Mouse (Mus musculus) adrenal gland, postnatal 4 days (tissue): ENCODE measurements around the gene Sptan1. TPM values are rescaled to one million over a fixed set of nuclear protein-coding genes. Genes with fewer than 3 reads are reported as not detected.

ENCODE experiments used
- DNase-seq, 2 experiments: peaks; one replicate each; pipeline ENCODE4 v3.0.0; 2021 to 2022; ENCODE audit warnings: low spot score in 2 of 2, mixed read lengths in 2 of 2
- microRNA-seq: library from miRNA; unstranded; fragments of <30 nt; microRNA quantifications from one replicate; pipeline ENCODE4 v1.2.0, GENCODE M21; 2021
- total RNA-seq, 2 experiments: library from RNA; stranded (reverse); gene quantifications; 2 replicates each; pipeline ENCODE4 v1.2.3; 2021

The Sptan1 gene
- total RNA-seq, 2 experiments from 2014 or later = 230 to 284 TPM

DNA sequence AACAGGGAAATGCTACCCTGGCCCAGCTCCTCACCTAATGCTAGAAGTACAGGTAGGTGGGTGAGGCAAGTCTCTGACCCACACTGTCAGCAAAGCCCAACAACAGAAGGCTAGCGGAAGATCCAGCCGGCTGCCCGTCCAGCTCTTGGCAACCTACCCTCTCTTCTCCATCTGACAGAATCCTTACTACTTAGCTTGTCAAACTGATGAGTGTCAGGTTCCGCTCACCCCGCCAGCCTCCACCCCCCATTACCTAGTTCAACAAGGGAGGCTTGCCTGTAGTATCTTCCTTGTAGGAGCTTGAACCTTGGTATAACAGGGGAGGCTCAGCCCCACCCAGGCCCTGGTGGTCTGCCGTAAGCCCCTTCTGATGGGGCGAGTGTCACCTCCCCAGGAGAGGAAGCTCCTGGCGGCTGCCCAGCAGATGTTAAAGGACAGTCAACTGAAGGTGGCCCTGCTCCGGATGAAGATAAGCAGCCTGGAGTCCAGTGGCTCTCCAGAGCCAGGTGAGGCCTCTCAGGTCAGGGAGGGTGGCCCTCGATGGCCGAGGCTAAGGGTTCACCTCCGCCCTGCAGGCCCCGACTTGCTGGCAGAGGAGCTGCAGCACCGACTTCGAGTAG, 114.9 kb downstream of the Sptan1 start:
- DNase-seq = no peak

Small RNA genes lying within 50 kb of the gene (microRNA-seq; reads per million reads assigned to microRNA genes)
- gene Mir6997 = not detected

Other genes with a start within 250 kb of the Sptan1 start
- 1 to 10 TPM in 1 of 2 experiments, not detected in 1; 1.8 TPM for gene Gm13420, start 213.9 kb upstream of the Sptan1 start, total RNA-seq
- gene Gm13547, start 206.2 kb upstream of the Sptan1 start, total RNA-seq = not detected
- 10 to 100 TPM; 20.3 to 22.5 TPM for gene Coq4, start 178.1 kb upstream of the Sptan1 start, total RNA-seq
- gene Trub2, start 177.1 kb upstream of the Sptan1 start, total RNA-seq = 10 to 100 TPM; 56.8 to 57.3 TPM
- gene Slc27a4, start 162.9 kb upstream of the Sptan1 start, total RNA-seq = 10 to 100 TPM; 31.0 to 34.0 TPM
- gene Urm1, start 145.5 kb upstream of the Sptan1 start, total RNA-seq = 10 to 100 TPM; 49.5 to 55.6 TPM
- 10 to 100 TPM; 28.3 to 34.4 TPM for gene Cercam, start 96.4 kb upstream of the Sptan1 start, total RNA-seq
- gene Odf2, start 76.3 kb upstream of the Sptan1 start, total RNA-seq = 10 to 100 TPM; 80.0 to 82.1 TPM
- 10 to 100 TPM; 41.4 to 44.6 TPM for gene Gle1, start 30.1 kb upstream of the Sptan1 start, total RNA-seq
- 10 to 100 TPM; 35.9 to 39.2 TPM for gene Wdr34, start 83.3 kb downstream of the Sptan1 start, total RNA-seq
- 100 to 1,000 TPM; 326 to 328 TPM for gene Set, start 91.8 kb downstream of the Sptan1 start, total RNA-seq
- gene Pkn3, start 112.1 kb downstream of the Sptan1 start, total RNA-seq = 10 to 100 TPM; 11.4 to 12.4 TPM
- 10 to 100 TPM; 17.5 to 18.5 TPM for gene Zdhhc12, start 128.1 kb downstream of the Sptan1 start, total RNA-seq
- gene Zer1, start 159.0 kb downstream of the Sptan1 start, total RNA-seq = 10 to 100 TPM; 55.4 to 56.2 TPM
- 10 to 100 TPM; 66.6 to 68.6 TPM for gene Tbc1d13, start 168.2 kb downstream of the Sptan1 start, total RNA-seq
- 10 to 100 TPM; 27.3 to 33.4 TPM for gene Endog, start 205.9 kb downstream of the Sptan1 start, total RNA-seq
- 10 to 100 TPM; 25.1 to 26.2 TPM for gene Spout1, start 212.9 kb downstream of the Sptan1 start, total RNA-seq
- 10 to 100 TPM; 19.9 to 21.6 TPM for gene Kyat1, start 240.3 kb downstream of the Sptan1 start, total RNA-seq